Mouse (Mus musculus) heart, embryonic 16.5 days (tissue): Measurements from ENCODE around the gene Btbd8. TPM values are rescaled to one million over a fixed set of nuclear protein-coding genes. Genes with fewer than 3 reads are reported as not detected.

Source experiments
- ATAC-seq: fragments of 200-750 bp; cut with Nextera tagmentation; replicated peaks from 2 replicates; pipeline ENCODE4 v1.8.0; 2017; ENCODE audit warnings: moderate number of reproducible peaks; ENCODE audit not compliant: insufficient read depth, low FRiP score; ENCODE audit errors: extremely low read depth
- H3K27ac ChIP-seq: fragments of 300-500 bp; sonication (generic); 2 replicates; pipeline ENCODE4 v1.5.1; 2014; ENCODE audit warnings: mild to moderate bottlenecking, low read length, control low read depth, moderate library complexity
- H3K27me3 ChIP-seq: fragments of 300-500 bp; sonication (generic); 2 replicates; pipeline ENCODE4 v1.6.1; 2014; ENCODE audit warnings: low read length, mixed read lengths; ENCODE audit not compliant: control insufficient read depth, insufficient read depth
- H3K36me3 ChIP-seq: fragments of 300-500 bp; sonication (generic); 2 replicates; pipeline ENCODE4 v1.6.1; 2014; ENCODE audit not compliant: control insufficient read depth, insufficient read depth
- H3K4me1 ChIP-seq: fragments of 300-500 bp; sonication (generic); 2 replicates; pipeline ENCODE4 v1.6.1; 2014; ENCODE audit warnings: low read length, mixed read lengths; ENCODE audit not compliant: control insufficient read depth, insufficient read depth
- H3K4me2 ChIP-seq: fragments of 300-500 bp; sonication (generic); 2 replicates; pipeline ENCODE4 v1.6.1; 2014; ENCODE audit warnings: low read depth, mild to moderate bottlenecking, control low read depth, low read length
- H3K4me3 ChIP-seq: fragments of 300-500 bp; sonication (generic); 2 replicates; pipeline ENCODE4 v1.5.1; 2014; ENCODE audit warnings: mild to moderate bottlenecking, control low read depth, low read length
- H3K9ac ChIP-seq: fragments of 300-500 bp; sonication (generic); 2 replicates; pipeline ENCODE4 v1.6.1; 2014; ENCODE audit warnings: low read length, control low read depth
- H3K9me3 ChIP-seq: fragments of 300-500 bp; sonication (generic); replicated peaks from 2 replicates; pipeline ENCODE4 v1.6.1; 2016; ENCODE audit warnings: low read length; ENCODE audit not compliant: control insufficient read depth
- WGBS: fragments of 180-500 bp; shearing (Covaris S2); extraction: QIAGEN DNeasy Blood & Tissue Kit; methylation state at CpG from one replicate; pipeline ENCODE4 v1.1.7; 2014; 5-methylcytosine and 5-hydroxymethylcytosine counted together
- polyA plus RNA-seq: library from polyadenylated mRNA; unstranded; fragments of >200 nt; fragmentation: Nextera tagmentation; extraction: Ambion mirVana; gene quantifications from 2 replicates; pipeline ENCODE4 v1.2.1, GENCODE M21; 2015

Gene Btbd8
- 3.2 TPM in 2 replicates for polyA plus RNA-seq

GRCm38 (mm10) chr5:107437464-107438281 is at the start of gene Btbd8:
Btbd8 (plus strand) TSS chr5:107437997.
- peak within 1 kb of the TSS; percentile 89 for H3K4me2 ChIP-seq
- peak within 1 kb of the TSS; percentile 90 for H3K4me3 ChIP-seq
- peak; percentile 92 for ATAC-seq
- peaks cover 7% of the 10 kb centered on the region for H3K4me1 ChIP-seq
- H3K9me3 ChIP-seq: no peaks in the 10 kb centered on the region
- H3K27me3 ChIP-seq: no peaks in the 10 kb centered on the region
- H3K36me3 ChIP-seq: no peaks in the 10 kb centered on the region
- WGBS: under 1% methylated on average over 51 of the region's 51 CpGs
- H3K9ac ChIP-seq: peak within 1 kb of the TSS; percentile 97
- peak within 1 kb of the TSS; percentile 75 for H3K27ac ChIP-seq

- H3K36me3 ChIP-seq: no peaks in the 10 kb centered on the region
- no peak overlapping the region for H3K4me2 ChIP-seq
- no peaks in the 10 kb centered on the region for H3K4me1 ChIP-seq
- ATAC-seq: no peak
- WGBS: 92% methylated on average over 2 of the region's 2 CpGs
- no peak overlapping the region for H3K9ac ChIP-seq
- H3K27me3 ChIP-seq: no peaks in the 10 kb centered on the region
- H3K4me3 ChIP-seq: no peak overlapping the region
- no peak overlapping the region for H3K27ac ChIP-seq
- no peaks in the 10 kb centered on the region for H3K9me3 ChIP-seq
Observed at GRCm38 (mm10) chr5:107389373-107389772, 48.4 kb upstream of the Btbd8 start.

DNA sequence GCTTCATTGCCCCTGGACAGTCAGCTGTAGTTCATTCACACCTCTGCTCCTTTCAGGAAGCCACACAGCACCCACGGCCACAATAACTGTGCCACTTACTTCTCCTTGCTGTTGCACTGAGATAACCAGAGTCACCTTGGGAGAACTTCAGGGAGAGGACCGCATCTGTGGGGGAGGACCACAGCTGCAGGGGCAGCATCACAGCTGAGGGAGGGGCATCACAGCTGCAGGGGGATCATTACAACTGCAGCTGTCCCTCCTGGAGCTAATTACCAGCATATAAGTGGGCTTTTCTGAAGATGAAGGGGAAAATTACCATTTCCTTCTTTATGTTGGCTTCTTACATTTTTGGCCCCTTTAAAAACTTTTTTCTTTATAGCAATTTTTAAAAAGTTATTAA is 43.4 kb upstream of the Btbd8 start:
- Histone ChIP-seq H3K9me3 (no peaks in the 10 kb centered on the region), H3K4me2 (no peak overlapping the region), H3K4me3 (no peak overlapping the region), H3K27me3 (no peaks in the 10 kb centered on the region), H3K36me3 (no peaks in the 10 kb centered on the region), H3K4me1 (no peaks in the 10 kb centered on the region), H3K27ac (no peak overlapping the region), H3K9ac (no peak overlapping the region)
- no peak for ATAC-seq
- 44% methylated on average over 2 of the region's 2 CpGs for WGBS

DNA sequence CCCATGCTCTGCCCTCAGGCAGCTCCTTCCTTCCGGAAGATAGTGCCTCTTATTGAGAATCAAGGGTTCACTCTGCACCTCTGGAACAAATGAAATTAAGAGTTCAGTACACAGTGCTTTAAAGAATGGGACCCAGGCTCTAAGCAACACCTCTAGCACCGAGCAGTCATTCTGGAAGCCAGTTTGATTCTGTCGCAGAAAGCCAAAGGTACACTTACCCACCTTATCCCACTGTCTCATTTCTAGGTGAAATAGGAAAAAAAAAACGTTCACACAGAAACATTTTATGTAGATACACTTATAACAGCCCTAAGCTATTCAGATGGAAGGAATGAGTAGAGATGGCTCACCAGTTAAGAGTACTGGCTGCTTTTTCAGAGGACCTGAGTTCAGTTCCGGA is 35.4 kb upstream of the Btbd8 start, which contains the start of gene Ephx4:
Gene Ephx4, plus strand, starts transcription at position 301 of the 400 bp plus-strand sequence.
- 28% methylated on average over 5 of the region's 5 CpGs for WGBS

GRCm38 (mm10) chr5:107403011-107403946 is 34.5 kb upstream of the Btbd8 start:
- Histone ChIP-seq H3K9ac (peak overlapping the region; percentile 76), H3K9me3 (no peaks in the 10 kb centered on the region), H3K27ac (no peak overlapping the region), H3K4me3 (peak overlapping the region; percentile 75), H3K36me3 (no peaks in the 10 kb centered on the region), H3K4me1 (peaks cover 7% of the 10 kb centered on the region), H3K4me2 (peak overlapping the region; percentile 99), H3K27me3 (peaks cover 12% of the 10 kb centered on the region)
- WGBS: under 1% methylated on average over 80 of the region's 80 CpGs
- ATAC-seq: peak; percentile 60

More for the DNA sequence above, 35.4 kb upstream of the Btbd8 start, which contains the start of gene Ephx4:
- Histone ChIP-seq H3K36me3 (no peaks in the 10 kb centered on the region), H3K27ac (no peak within 1 kb of the TSS), H3K9ac (peak within 1 kb of the TSS; percentile 76), H3K27me3 (peaks cover 12% of the 10 kb centered on the region), H3K4me1 (peaks cover 7% of the 10 kb centered on the region), H3K9me3 (no peaks in the 10 kb centered on the region), H3K4me2 (peak within 1 kb of the TSS; percentile 99), H3K4me3 (peak within 1 kb of the TSS; percentile 75)
- ATAC-seq: no peak

- peak overlapping the region; percentile 99 for H3K4me2 ChIP-seq
- peaks cover 12% of the 10 kb centered on the region for H3K27me3 ChIP-seq
- no peaks in the 10 kb centered on the region for H3K36me3 ChIP-seq
- peak overlapping the region; percentile 76 for H3K9ac ChIP-seq
- peaks cover 7% of the 10 kb centered on the region for H3K4me1 ChIP-seq
- no peak for ATAC-seq
- 27% methylated on average over 12 of the region's 12 CpGs for WGBS
- peak overlapping the region; percentile 75 for H3K4me3 ChIP-seq
- no peak overlapping the region for H3K27ac ChIP-seq
- H3K9me3 ChIP-seq: no peaks in the 10 kb centered on the region
Observed at GRCm38 (mm10) chr5:107403947-107404684, 33.7 kb upstream of the Btbd8 start.

DNA sequence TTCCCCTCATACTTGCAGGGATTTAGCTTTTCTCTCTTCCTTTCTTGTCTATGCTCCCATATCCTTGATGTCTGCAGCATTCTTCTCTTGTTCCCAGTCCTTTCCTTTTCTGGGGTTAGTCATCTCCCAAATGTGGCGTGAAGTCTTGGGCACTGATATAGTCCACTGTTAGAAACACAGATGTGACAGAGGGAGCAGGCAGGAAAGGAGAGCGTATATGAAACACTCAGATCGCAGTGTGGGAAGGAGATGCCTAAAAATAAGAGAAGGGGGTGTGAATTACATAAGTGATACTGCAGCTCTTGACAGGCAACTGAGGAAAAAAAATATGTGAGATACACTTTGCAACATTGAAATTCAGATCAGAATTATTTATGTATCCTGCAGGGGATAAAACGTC is 32.4 kb upstream of the Btbd8 start:
- 54% methylated on average over 4 of the region's 4 CpGs for whole genome bisulfite sequencing

DNA sequence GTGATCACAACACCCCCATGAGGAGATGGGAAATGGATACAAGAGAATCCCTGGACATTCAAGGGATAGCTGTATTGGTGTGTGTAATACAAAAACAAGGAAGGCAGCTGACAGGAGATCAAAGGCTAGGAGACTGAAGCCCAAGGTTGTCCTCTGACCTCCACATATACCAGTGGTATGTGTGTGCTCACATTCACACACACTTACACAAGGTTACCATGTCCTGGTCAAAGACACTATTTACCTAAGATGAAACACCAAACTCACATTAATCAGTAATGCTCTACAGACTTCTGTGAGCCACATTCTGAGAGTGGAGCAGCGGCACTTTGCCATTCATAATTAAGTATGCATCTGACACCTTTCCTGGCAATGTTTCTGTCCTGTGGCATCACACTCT is 27.5 kb upstream of the Btbd8 start:
- Histone ChIP-seq H3K4me2 (no peak overlapping the region), H3K4me3 (no peak overlapping the region), H3K36me3 (no peaks in the 10 kb centered on the region), H3K9ac (no peak overlapping the region), H3K9me3 (no peaks in the 10 kb centered on the region), H3K27me3 (no peaks in the 10 kb centered on the region), H3K27ac (no peak overlapping the region), H3K4me1 (no peaks in the 10 kb centered on the region)
- no peak for ATAC-seq
- WGBS: 76% methylated on average over 1 of the region's 1 CpGs

More for the DNA sequence above, 32.4 kb upstream of the Btbd8 start:
- no peak overlapping the region for H3K4me2 ChIP-seq
- H3K4me3 ChIP-seq: no peak overlapping the region
- peaks cover 12% of the 10 kb centered on the region for H3K27me3 ChIP-seq
- no peak overlapping the region for H3K9ac ChIP-seq
- peaks cover 7% of the 10 kb centered on the region for H3K4me1 ChIP-seq
- H3K27ac ChIP-seq: no peak overlapping the region
- H3K36me3 ChIP-seq: no peaks in the 10 kb centered on the region
- no peak for ATAC-seq
- H3K9me3 ChIP-seq: no peaks in the 10 kb centered on the region
